Mouse (Mus musculus): Measurements from ENCODE around the gene Elmod1.

Elmod1 gene

GRCm38 (mm10) chr9:53910331-53910730, 64.8 kb downstream of the Elmod1 start:
- DNase-seq (ENCODE audit: low spot score in 2 of 2), result no peak

GRCm38 (mm10) chr9:53906798-53907197, 68.3 kb downstream of the Elmod1 start:
- DNase-seq (ENCODE audit: low spot score in 2 of 2), result no peak

- DNase-seq (ENCODE audit: low spot score in 2 of 2), result no peak
Measured at GRCm38 (mm10) chr9:53905418-53905817, 69.7 kb downstream of the Elmod1 start.

GRCm38 (mm10) chr9:53903215-53903842, 71.8 kb downstream of the Elmod1 start:
- DNase-seq (ENCODE audit: low spot score in 2 of 2), result no peak

- DNase-seq (ENCODE audit: low spot score in 2 of 2), result no peak
Measured at GRCm38 (mm10) chr9:53899836-53900235, 75.3 kb downstream of the Elmod1 start.

- no peak for DNase-seq (ENCODE audit: low spot score in 2 of 2)
Measured at GRCm38 (mm10) chr9:53895827-53896226, 79.3 kb downstream of the Elmod1 start.

- DNase-seq (ENCODE audit: low spot score in 2 of 2), result peak in 1 of 2 experiments; percentile 64
Measured at GRCm38 (mm10) chr9:53890075-53890474, 85.0 kb downstream of the Elmod1 start.

- DNase-seq (ENCODE audit: low spot score in 2 of 2), result no peak
Measured at GRCm38 (mm10) chr9:53883588-53884280, 91.4 kb downstream of the Elmod1 start.

- DNase-seq (ENCODE audit: low spot score in 2 of 2), result no peak
Measured at GRCm38 (mm10) chr9:53877423-53877822, 97.7 kb downstream of the Elmod1 start.

- DNase-seq (ENCODE audit: low spot score in 2 of 2), result no peak
Measured at GRCm38 (mm10) chr9:53873239-53873638, 101.9 kb downstream of the Elmod1 start.
